Mouse (Mus musculus): ENCODE data around the gene Drd3. TPM values are rescaled to one million over a fixed set of nuclear protein-coding genes. Genes with fewer than 3 reads are reported as not detected.

Drd3 gene
- polyA plus RNA-seq, 1 experiment from 2014 or later: 0.27 TPM

DNA sequence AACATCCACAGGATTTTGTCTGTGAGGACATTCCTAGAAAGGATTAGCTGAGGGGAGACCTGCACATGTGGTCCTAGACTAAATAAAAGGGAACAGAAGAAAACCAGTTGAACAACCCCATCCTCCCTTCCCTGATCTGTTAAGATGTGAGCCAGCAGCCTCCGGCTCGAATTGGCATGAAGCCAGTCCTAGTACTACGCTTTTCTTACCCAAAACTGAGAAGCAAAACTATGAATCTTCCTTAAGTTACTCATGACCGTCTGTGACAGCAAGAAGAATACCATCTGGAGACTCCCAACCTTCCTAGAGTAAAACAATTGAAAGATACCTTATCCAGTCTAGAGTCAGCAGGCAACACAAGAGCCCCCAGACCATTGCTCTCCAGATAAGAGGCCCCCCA, 15.9 kb upstream of the Drd3 start:
- H3K9me3 ChIP-seq (ENCODE audit: control insufficient read depth, low read length): no peaks in the 10 kb centered on the region
- no peaks in the 10 kb centered on the region for H3K27me3 ChIP-seq (ENCODE audit: control insufficient read depth, insufficient read depth, low read length)
- H3K27ac ChIP-seq (replicated peaks): no peak overlapping the region
- no peaks in the 10 kb centered on the region for H3K4me1 ChIP-seq (replicated peaks; ENCODE audit: control insufficient read depth, insufficient read depth)
- 26% methylated on average over 4 of the region's 4 CpGs for WGBS
- no peaks in the 10 kb centered on the region for H3K36me3 ChIP-seq (ENCODE audit: control insufficient read depth, insufficient read depth, low read length)
- no peak for ATAC-seq (ENCODE audit: low FRiP score, low TSS enrichment)
- DNase-seq (ENCODE audit: low spot score): no peak
- no peak overlapping the region for H3K9ac ChIP-seq (ENCODE audit: low read length)
- no peak overlapping the region for H3K4me2 ChIP-seq (replicated peaks; ENCODE audit: low read depth)
- TF ChIP-seq CTCF (IDR thresholded peaks at IDR 0.05; ENCODE audit: low read depth) (no peak), EP300 (optimal IDR thresholded peaks at IDR 0.05) (no peak)
- no peak overlapping the region for H3K4me3 ChIP-seq (ENCODE audit: low read depth, low read length)

DNA sequence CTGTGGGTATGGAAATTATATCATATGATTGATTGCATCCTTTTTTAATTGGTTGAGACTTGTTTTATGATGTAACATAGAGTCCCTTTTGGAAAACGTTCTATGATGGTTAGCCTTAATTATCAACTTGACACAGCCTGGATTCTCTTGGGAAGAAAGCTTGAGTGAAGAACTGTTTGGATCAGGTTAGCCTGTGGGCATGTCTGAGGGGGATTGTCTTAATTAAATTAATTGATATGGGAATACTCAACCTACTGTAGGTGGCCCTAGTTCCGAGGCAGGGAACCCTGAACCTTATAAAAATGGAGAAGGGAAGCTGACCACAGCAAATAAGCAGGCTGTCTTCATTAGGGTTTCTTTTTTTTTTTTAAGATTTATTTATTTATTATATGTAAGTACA, 12.9 kb upstream of the Drd3 start:
- no peak overlapping the region for H3K4me2 ChIP-seq (replicated peaks; ENCODE audit: low read depth)
- no peak for DNase-seq (ENCODE audit: low spot score)
- no peak for ATAC-seq (ENCODE audit: low FRiP score, low TSS enrichment)
- H3K27me3 ChIP-seq (ENCODE audit: control insufficient read depth, insufficient read depth, low read length): no peaks in the 10 kb centered on the region
- 81% methylated on average over 2 of the region's 2 CpGs for WGBS
- H3K9me3 ChIP-seq (ENCODE audit: control insufficient read depth, low read length): no peaks in the 10 kb centered on the region
- TF ChIP-seq EP300 (optimal IDR thresholded peaks at IDR 0.05): no peak
- no peak for TF ChIP-seq CTCF (IDR thresholded peaks at IDR 0.05; ENCODE audit: low read depth)
- H3K9ac ChIP-seq (ENCODE audit: low read length): no peak overlapping the region
- H3K36me3 ChIP-seq (ENCODE audit: control insufficient read depth, insufficient read depth, low read length): no peaks in the 10 kb centered on the region
- no peak overlapping the region for H3K27ac ChIP-seq (replicated peaks)
- no peaks in the 10 kb centered on the region for H3K4me1 ChIP-seq (replicated peaks; ENCODE audit: control insufficient read depth, insufficient read depth)
- H3K4me3 ChIP-seq (ENCODE audit: low read depth, low read length): no peak overlapping the region

DNA sequence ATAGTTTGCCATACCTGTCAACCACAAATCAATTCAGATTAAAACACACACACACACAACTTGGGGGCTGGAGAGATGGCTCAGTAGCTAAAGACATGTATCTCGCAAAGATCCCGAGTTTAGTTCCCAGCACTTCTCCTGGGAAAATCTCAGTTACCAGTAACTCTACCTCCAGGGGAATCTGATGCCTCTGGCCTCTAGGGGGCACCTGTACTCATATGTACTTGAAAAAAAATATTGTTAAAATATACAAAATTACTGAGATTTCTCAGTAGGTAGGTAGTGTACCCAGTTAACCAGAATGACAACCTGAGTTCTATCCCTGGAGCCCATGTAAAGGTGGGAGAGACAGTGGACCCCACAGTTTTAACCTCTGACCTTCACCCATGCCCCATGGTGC, 5.4 kb upstream of the Drd3 start:
- Histone ChIP-seq H3K27ac (replicated peaks) (no peak overlapping the region), H3K9ac (ENCODE audit: low read length) (no peak overlapping the region), H3K4me3 (ENCODE audit: low read depth, low read length) (no peak overlapping the region), H3K4me2 (replicated peaks; ENCODE audit: low read depth) (no peak overlapping the region), H3K36me3 (ENCODE audit: control insufficient read depth, insufficient read depth, low read length) (no peaks in the 10 kb centered on the region), H3K4me1 (replicated peaks; ENCODE audit: control insufficient read depth, insufficient read depth) (no peaks in the 10 kb centered on the region), H3K9me3 (ENCODE audit: control insufficient read depth, low read length) (no peaks in the 10 kb centered on the region), H3K27me3 (ENCODE audit: control insufficient read depth, insufficient read depth, low read length) (no peaks in the 10 kb centered on the region)
- TF ChIP-seq EP300 (optimal IDR thresholded peaks at IDR 0.05): no peak
- peak; percentile 21; the same call in 1 of the 2 replicates for TF ChIP-seq CTCF (IDR thresholded peaks at IDR 0.05; ENCODE audit: low read depth)
- ATAC-seq (ENCODE audit: low FRiP score, low TSS enrichment) (no peak), DNase-seq (ENCODE audit: low spot score) (no peak)
- 80% methylated on average over 2 of the region's 2 CpGs for WGBS

GRCm38 (mm10) chr16:43752900-43753299, 926 bp upstream of the Drd3 start:
- H3K27ac ChIP-seq (replicated peaks): no peak overlapping the region
- H3K4me2 ChIP-seq (replicated peaks; ENCODE audit: low read depth): no peak overlapping the region
- DNase-seq (ENCODE audit: low spot score) (no peak), ATAC-seq (ENCODE audit: low FRiP score, low TSS enrichment) (no peak)
- no peaks in the 10 kb centered on the region for H3K4me1 ChIP-seq (replicated peaks; ENCODE audit: control insufficient read depth, insufficient read depth)
- no peaks in the 10 kb centered on the region for H3K9me3 ChIP-seq (ENCODE audit: control insufficient read depth, low read length)
- 84% methylated on average over 8 of the region's 8 CpGs for WGBS
- H3K36me3 ChIP-seq (ENCODE audit: control insufficient read depth, insufficient read depth, low read length): no peaks in the 10 kb centered on the region
- no peak overlapping the region for H3K4me3 ChIP-seq (ENCODE audit: low read depth, low read length)
- no peak overlapping the region for H3K9ac ChIP-seq (ENCODE audit: low read length)
- H3K27me3 ChIP-seq (ENCODE audit: control insufficient read depth, insufficient read depth, low read length): no peaks in the 10 kb centered on the region
- TF ChIP-seq CTCF (IDR thresholded peaks at IDR 0.05; ENCODE audit: low read depth) (peak; percentile 29), EP300 (optimal IDR thresholded peaks at IDR 0.05) (no peak)

DNA sequence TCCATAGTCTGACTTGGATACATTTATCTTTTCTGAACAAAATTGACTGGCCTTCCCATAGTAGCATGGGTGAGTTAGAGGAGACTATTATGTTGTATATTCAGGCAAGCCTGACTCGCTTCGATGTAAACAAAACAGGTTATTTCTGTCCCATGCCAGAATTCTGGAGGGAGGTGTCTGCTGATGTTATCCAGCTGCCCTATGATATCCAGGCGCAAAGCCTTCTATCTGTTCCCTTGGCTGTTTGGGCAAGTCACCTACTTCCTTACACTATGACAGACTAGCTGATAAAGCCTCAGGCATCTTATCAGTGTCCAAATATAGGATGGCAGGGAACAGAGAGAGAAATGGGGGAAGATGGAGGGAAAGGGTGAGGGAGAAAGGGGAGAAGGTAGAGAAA, 18.5 kb downstream of the Drd3 start:
- Histone ChIP-seq H3K27ac (replicated peaks) (no peak overlapping the region), H3K9me3 (ENCODE audit: control insufficient read depth, low read length) (no peaks in the 10 kb centered on the region), H3K4me3 (ENCODE audit: low read depth, low read length) (no peak overlapping the region), H3K4me2 (replicated peaks; ENCODE audit: low read depth) (no peak overlapping the region), H3K4me1 (replicated peaks; ENCODE audit: control insufficient read depth, insufficient read depth) (no peaks in the 10 kb centered on the region), H3K36me3 (ENCODE audit: control insufficient read depth, insufficient read depth, low read length) (no peaks in the 10 kb centered on the region), H3K9ac (ENCODE audit: low read length) (no peak overlapping the region), H3K27me3 (ENCODE audit: control insufficient read depth, insufficient read depth, low read length) (no peaks in the 10 kb centered on the region)
- TF ChIP-seq CTCF (IDR thresholded peaks at IDR 0.05; ENCODE audit: low read depth) (no peak), EP300 (optimal IDR thresholded peaks at IDR 0.05) (no peak)
- 44% methylated on average over 3 of the region's 3 CpGs for WGBS
- ATAC-seq (ENCODE audit: low FRiP score, low TSS enrichment): no peak
- DNase-seq (ENCODE audit: low spot score): no peak

DNA sequence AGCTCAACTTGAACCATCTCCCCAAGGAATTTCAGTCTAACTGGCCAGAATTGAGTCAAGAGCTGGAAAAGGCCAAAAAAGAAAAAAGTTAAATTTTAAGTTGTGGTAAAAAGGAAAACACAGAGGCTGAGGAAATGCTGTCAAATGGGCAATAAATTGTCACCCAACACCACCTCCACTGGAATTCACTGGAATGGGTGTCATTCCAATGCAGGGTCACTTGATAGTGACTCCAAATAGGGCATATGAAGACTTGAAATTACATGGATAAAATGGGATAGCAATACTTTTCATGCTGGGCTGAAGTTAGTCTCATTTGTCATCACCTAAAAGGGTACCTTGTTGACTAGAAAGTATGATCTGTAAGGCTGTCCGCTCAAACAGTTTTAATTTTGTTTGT, 18.9 kb downstream of the Drd3 start:
- Histone ChIP-seq H3K4me1 (replicated peaks; ENCODE audit: control insufficient read depth, insufficient read depth) (no peaks in the 10 kb centered on the region), H3K4me3 (ENCODE audit: low read depth, low read length) (no peak overlapping the region), H3K9ac (ENCODE audit: low read length) (no peak overlapping the region), H3K27ac (replicated peaks) (no peak overlapping the region), H3K27me3 (ENCODE audit: control insufficient read depth, insufficient read depth, low read length) (no peaks in the 10 kb centered on the region), H3K4me2 (replicated peaks; ENCODE audit: low read depth) (no peak overlapping the region), H3K9me3 (ENCODE audit: control insufficient read depth, low read length) (no peaks in the 10 kb centered on the region), H3K36me3 (ENCODE audit: control insufficient read depth, insufficient read depth, low read length) (no peaks in the 10 kb centered on the region)
- ATAC-seq (ENCODE audit: low FRiP score, low TSS enrichment) (no peak), DNase-seq (ENCODE audit: low spot score) (no peak)
- no peak for TF ChIP-seq CTCF (IDR thresholded peaks at IDR 0.05; ENCODE audit: low read depth)
- TF ChIP-seq EP300 (optimal IDR thresholded peaks at IDR 0.05): no peak
- WGBS: 88% methylated on average over 1 of the region's 1 CpGs

Measured in stomach, postnatal 0 days (tissue).